Mouse (Mus musculus) megakaryocyte, adult 5-6 weeks (primary cell): ENCODE data around the gene Luzp2. TPM values are rescaled to one million over a fixed set of nuclear protein-coding genes. Genes with fewer than 3 reads are reported as not detected.
A peak's percentile ranks its signal among the peaks of the same experiment; 100 is the strongest.
"Not testable (repeated sequence)": the region's sequence is repeated elsewhere in the genome, so short reads cannot be mapped to it uniquely, and the experiment has no call there.

Experiments used
- ATAC-seq: 2 replicates; pipeline ENCODE4 v1.8.0; 2016; ENCODE audit warnings: mild to moderate bottlenecking, inconsistent platforms; ENCODE audit not compliant: poor library complexity, severe bottlenecking
- total RNA-seq, 2 experiments: library from RNA; stranded (forward) in 1 of 2; stranded (reverse) in 1 of 2; fragments of 153-499, 151-499 nt in 1 of 2; fragments of 221-1000, 200-1000 nt in 1 of 2; gene quantifications; 2 replicates each; pipeline versions ENCODE4 v1.2.3 to v1.2.4; 2015 to 2017

Gene Luzp2
- total RNA-seq, 2 experiments from 2014 or later: 0.07 TPM; not detected in 1

DNA sequence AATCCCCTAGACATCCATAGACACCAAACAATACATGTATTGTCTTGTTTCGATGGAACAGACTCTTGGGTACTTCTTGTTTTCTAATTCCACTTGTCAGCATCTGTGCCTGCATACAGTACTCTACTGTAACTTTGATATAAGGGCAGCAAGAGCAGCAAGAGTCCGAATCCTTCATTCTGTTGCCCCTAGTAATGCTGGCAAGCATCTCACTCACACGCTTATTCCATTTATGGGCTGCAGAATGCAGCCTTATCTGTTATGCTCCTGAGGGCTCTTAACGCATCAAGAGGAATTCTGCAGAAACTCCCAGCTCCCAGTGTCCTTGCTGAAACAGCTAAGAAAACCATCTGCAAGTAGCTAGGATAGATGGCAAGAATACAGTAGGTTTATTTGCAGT lies 145.3 kb downstream of the Luzp2 start:
- no peak for ATAC-seq

DNA sequence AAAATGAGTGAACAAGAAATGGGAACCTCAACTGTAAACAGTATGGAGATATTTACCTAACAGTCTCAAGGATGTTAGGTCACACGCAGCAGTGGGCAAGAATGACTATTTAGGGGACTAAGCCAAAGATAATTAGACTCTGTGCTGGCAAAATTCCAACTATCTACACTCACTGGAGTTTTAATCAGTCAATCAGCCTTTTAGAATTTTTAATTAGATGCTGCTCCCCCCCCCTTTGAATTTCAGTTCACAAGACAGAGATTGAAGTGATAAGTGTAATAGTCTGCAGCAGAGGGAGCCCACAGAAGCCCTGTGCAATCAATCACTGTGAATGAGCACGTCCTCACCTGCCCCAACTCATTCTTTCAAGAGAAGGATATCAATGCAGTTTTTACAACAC lies 165.1 kb downstream of the Luzp2 start:
- no peak for ATAC-seq

GRCm38 (mm10) chr7:55009173-55009771 lies 174.0 kb downstream of the Luzp2 start:
- ATAC-seq: no peak

GRCm38 (mm10) chr7:55133850-55134249 lies 298.6 kb downstream of the Luzp2 start:
- ATAC-seq: not testable (repeated sequence)

GRCm38 (mm10) chr7:55188927-55189326 lies 353.6 kb downstream of the Luzp2 start:
- ATAC-seq: peak; percentile 54

DNA sequence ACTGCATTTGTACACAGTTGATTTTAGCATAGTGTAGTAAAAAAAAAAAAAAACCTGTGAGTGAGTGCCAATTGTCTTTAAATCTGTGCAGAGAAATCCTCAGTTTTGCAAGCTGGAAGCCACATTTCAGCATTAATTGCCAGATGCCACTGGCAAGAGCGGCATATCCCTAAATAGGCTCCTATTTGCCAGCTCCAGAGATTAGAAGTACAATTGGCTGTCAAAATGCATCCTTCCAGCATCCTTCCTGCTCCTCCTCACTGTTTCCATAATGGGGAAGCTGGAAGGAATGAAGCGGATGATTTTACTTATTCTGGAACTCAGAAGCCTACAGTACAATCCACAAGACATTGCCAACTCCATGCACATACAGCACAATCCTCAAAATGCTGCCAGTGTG lies 354.2 kb downstream of the Luzp2 start:
- ATAC-seq: no peak

- no peak for ATAC-seq
Observed at GRCm38 (mm10) chr7:55190655-55191054, 355.4 kb downstream of the Luzp2 start.

DNA sequence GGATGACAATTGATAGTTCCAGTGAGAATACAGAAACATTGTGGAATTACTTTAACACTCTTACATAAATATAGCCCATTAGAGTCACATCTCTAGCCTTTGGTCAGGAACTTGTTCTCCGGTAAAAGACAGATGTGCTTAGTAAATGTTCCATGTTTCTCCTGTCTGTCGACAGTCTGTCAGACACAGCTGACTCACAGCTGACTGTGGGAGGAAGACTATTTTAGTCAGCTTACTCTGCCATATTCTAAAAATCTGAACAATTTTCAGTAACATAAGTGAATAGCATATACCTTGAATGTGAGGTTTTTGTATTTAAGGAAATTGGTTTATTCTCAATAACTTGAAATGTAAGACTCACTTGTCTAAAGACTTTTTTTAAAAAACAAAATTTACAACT lies 363.5 kb downstream of the Luzp2 start:
- no peak for ATAC-seq

GRCm38 (mm10) chr7:55222997-55223396 lies 387.7 kb downstream of the Luzp2 start:
- no peak for ATAC-seq

DNA sequence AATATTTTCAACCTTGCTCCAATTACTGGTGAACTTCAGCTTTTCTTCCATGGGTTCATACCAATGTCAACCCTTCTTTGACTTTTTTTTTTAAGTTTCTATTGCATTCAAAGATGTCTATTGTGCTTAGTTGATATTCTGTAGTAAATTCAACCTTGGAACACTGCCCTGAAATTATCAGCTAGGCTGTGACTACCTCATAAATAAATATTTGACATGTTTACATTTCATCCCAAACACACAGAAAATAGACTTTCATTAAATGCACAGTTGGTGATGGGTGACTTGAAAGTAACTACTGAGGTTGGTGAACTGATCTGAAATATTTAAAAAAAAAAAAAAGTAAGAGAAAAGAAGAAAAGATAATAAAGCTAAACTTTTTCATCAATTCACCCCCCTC lies 394.1 kb downstream of the Luzp2 start:
- no peak for ATAC-seq
